Mouse (Mus musculus) testis, postnatal 14 days (tissue): Measurements from ENCODE around the gene Svs1.

Experiments
- DNase-seq: peaks from one replicate; pipeline ENCODE4 v3.0.0; 2021; ENCODE audit warnings: low spot score

Svs1 gene

DNA sequence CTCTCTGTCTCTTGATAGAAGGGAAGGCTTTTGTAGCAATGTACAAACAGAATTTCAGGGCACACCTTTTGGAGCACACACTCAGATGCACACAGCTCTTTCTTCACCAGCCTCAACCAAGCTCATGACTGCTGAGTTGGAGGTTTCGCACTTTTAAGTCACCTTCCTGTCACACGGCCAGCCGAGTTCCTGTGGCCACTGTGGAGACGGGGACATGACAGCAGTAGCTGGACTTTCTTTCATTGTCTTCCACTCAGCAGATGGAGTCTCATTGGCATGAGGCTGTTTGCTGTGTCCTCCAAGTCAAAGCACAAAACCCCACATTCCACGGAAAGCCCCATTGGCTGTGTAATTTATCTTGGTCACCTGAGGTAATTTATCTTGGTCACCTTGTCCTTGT is 24.5 kb downstream of the Svs1 start:
- DNase-seq, result no peak

DNA sequence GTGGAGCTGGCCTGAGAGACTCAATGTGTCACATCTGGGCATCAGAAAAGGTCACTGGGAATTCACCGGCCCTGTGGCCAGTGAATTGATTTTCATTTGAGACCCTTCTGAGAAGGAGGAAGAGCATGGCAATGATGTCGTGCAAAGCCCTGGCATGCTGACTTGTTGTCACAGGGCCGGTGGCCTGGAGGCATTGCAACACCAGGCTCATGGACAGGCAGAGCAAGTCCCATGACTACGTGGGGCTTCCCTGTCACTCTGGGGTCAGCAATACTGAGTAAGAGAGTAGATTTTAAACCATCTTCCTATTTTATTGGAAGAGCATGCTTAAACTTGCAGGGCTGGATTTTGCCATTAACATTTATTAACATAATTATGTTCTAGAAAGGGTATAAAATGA is 26.4 kb downstream of the Svs1 start:
- no peak for DNase-seq

DNA sequence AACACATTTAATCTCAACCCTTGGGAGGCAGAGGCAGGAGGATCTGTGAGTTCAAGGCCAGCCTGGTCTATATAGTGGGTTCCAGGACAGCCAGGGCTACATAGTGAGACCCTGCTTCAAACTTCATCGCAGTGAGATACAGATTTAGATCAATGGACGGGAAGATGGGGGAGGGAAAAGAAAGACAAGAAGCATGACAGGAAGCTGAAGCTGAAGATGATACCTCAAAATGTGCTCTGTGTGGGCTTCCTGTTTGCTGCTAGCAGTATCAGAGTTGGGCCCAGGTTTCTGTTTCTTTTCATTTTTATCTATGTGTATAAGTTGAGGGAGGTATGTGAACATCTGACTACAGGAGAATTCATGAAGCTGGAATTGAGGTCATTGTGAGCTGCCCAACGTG is 26.8 kb downstream of the Svs1 start:
- no peak for DNase-seq

DNA sequence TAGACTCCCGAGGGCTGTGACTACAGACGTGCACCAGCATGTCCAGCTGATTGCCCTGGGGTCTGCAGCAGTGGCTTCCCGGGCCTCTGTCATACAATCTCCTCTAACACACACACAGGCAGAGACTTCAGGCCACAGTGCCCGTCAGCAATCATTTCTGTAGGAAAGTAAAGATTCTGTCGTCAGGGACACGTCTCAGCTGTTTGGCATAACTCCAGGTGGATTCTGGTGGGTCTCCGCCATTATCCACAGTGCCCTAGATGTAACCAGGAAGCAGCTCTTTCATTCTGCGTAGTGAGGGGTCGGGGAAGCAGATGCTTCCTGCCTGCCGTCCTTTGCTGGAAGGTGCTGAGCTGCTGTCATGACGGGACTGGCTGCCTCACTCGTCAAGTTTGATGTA is 30.5 kb downstream of the Svs1 start:
- no peak for DNase-seq

- no peak for DNase-seq
These were observed 32.7 kb downstream of the Svs1 start for GRCm38 (mm10) chr6:49019341-49019740.

- DNase-seq, result no peak
These were observed 34.7 kb downstream of the Svs1 start for GRCm38 (mm10) chr6:49021141-49022012.

- no peak for DNase-seq
These were observed 35.7 kb downstream of the Svs1 start for GRCm38 (mm10) chr6:49022384-49022783.

DNA sequence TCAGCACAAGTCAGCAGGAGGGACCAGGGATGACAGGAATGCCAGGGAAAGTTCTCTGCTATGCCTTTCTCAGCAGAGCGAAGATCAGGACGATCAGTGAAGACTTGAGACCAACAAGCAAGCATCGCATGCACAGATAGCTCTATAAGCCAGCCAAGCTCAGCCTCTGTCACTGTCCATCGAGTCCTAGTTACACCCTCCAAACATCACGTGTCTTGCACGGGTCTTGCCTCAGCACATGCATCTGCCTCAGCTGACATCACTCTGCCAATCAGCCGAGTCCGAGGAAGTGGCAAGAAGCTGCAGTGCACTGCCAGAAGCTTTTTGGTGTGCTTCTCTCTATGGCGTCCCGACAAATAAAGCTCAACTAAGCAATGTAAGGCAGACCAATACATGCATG is 36.7 kb downstream of the Svs1 start:
- DNase-seq, result no peak

GRCm38 (mm10) chr6:49025290-49025689 is 38.6 kb downstream of the Svs1 start:
- DNase-seq, result no peak

DNA sequence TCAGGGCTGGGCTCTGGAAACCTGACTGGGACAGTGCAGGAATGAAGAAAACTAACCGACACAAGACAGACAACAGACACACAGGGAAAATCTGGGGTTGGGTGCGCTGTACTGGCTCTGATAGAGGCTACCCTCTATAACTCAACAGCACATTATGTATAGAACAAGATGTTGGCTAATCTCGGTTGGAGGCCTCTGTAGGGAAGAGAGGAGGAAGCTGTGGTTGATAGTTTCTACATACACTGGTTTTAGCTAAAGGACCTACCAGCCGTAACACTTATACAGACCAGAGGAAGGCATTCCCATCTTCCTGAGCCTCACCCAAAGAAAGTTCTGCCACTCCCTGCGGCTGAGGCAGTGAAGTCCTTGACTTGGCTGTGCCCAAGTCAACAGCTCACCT is 39.8 kb downstream of the Svs1 start:
- no peak for DNase-seq

- no peak for DNase-seq
These were observed 41.4 kb downstream of the Svs1 start for GRCm38 (mm10) chr6:49028019-49028418.

GRCm38 (mm10) chr6:49028708-49029107 is 42.0 kb downstream of the Svs1 start:
- no peak for DNase-seq

DNA sequence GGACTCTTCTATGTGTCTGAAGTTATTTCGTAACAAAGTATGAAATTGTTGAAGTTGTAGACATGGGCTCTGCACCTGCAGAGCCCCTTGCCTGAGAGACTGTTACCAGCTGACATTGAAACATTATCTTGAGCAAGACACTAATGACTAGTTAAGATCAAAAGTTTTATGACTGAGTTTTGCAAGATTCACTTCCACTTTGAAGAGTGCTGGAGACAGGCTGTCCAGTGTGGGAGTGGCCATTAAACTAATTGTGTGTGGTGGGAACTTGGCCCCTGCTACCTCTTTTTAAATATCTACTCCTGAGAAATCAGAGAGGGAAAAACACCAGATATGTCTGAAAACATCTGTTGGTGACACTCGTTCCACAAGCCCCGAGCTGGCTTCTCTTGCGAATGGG is 44.6 kb downstream of the Svs1 start:
- DNase-seq, result no peak

DNA sequence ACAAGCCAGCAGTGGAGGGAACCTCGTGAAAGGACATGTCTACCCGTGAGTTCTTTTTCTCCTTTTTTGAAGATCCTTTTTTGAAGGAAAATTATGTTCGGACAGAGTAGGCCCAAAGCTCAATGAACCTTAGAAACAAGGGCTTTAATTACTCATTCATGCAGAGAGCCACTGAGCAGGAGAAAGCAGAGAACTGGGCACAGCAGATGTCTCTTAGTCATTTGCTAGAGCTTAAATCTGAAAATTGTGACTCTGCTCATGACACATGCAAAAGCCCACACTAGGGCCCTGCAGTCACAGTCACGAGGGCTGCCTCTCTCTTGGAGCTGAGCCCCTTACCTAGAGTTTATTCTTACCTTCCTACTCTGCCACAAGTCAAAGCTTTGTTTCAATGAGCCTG is 46.1 kb downstream of the Svs1 start:
- no peak for DNase-seq

- DNase-seq, result no peak
These were observed 49.9 kb downstream of the Svs1 start, which contains the start of gene Gpnmb for GRCm38 (mm10) chr6:49036275-49037267. TSS of gene Gpnmb (plus strand) at chr6:49036546.

DNA sequence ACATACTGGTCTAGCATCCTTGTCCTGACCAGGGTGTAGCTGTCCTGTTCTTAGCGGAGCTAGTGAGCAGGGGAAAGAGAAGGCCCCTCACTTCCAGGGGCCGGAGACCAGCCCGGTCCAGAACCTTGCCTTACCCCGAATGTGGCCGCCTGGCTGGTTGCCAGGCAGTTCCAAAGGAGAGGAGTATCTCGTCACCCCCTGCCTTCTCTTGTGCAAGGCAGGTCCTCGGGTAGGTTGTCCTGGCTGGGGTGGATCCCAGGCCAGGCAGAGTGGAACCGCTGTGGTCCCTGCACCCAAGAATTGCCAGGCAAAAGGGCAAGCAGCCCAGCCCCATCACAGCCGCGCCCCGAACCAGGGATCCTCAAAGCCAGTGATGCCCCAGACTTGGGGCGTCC is 50.6 kb downstream of the Svs1 start:
- DNase-seq, result no peak

DNA sequence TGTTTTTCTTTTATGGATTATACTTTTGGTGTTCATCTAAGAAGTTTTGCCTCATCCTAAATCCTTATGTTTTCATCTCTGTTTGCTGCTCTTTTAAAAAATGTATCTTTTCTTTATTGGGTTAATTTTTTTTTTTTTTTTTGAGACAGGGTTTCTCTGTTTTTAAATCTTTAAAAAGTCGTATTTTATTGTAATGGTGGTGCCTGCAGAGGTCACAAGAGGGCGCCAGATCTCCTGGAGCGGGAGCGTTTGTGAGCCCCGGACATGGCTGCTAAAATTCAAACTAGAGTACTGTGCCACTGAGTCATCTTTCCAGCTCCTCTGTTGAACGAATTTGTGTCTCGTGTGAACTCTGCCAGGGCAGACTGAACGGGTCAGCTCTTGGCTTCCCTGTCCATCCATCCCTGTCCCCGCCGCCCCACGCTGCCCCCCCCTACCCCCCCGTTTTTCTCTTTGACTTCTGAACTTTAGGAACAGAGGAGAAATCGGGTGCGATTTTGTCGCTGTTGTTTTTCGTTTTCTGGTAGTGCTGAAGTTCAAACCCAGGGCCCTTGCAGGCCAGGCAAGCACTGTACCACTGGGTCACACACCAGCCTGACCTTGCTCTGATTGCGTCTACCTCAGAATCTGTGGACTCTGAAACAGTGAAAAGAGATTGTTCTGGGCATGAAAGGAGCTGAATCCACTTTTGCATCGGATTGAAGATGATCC is 53.0 kb downstream of the Svs1 start:
- peak; percentile 14 for DNase-seq
